Mouse (Mus musculus) cortical plate, adult 2 months (tissue): Measurements from ENCODE around the gene Itgae.

Source experiments
- CTCF ChIP-seq: fragments of 200-500 bp; IDR thresholded peaks from 2 replicates; pipeline ENCODE4 v1.5.1; 2011; ENCODE audit warnings: mild to moderate bottlenecking, control low read depth, low read length; ENCODE audit not compliant: insufficient read depth; ENCODE audit errors: extremely low read depth
- POLR2A ChIP-seq: fragments of 200-500 bp; IDR thresholded peaks from 2 replicates; pipeline ENCODE4 v1.6.1; 2011; ENCODE audit warnings: mild to moderate bottlenecking, low read length, control low read depth; ENCODE audit not compliant: insufficient read depth; ENCODE audit errors: extremely low read depth

DNA sequence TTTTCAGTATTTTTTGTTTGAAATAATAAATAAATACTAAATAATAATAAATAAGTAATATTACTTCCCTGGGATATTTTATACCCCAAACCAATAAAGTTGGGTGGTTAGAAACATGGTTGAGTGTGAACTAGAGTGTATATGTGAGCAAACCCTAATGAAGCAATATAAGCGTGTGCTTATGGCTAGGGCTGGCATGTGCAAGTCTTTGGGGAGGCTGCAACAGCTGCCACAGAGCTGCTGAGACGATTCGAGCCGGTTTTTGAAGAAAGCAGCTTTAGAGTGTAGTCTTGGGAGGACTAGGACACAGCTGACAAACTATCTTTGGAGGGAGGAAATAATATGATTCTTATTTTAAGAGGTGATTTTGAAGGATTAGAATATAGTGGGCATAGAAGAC, 14.1 kb upstream of the Itgae start:
- TF ChIP-seq POLR2A (no peak), CTCF (no peak)
